Mouse (Mus musculus) cortical plate, adult 2 months (tissue): ENCODE results near the gene Dyrk3.
A peak's percentile ranks its signal among the peaks of the same experiment; 100 is the strongest.

Source experiments
- CTCF ChIP-seq: fragments of 200-500 bp; IDR thresholded peaks from 2 replicates; pipeline ENCODE4 v1.5.1; 2011; ENCODE audit warnings: mild to moderate bottlenecking, control low read depth, low read length; ENCODE audit not compliant: insufficient read depth; ENCODE audit errors: extremely low read depth
- POLR2A ChIP-seq: fragments of 200-500 bp; IDR thresholded peaks from 2 replicates; pipeline ENCODE4 v1.6.1; 2011; ENCODE audit warnings: mild to moderate bottlenecking, low read length, control low read depth; ENCODE audit not compliant: insufficient read depth; ENCODE audit errors: extremely low read depth

DNA sequence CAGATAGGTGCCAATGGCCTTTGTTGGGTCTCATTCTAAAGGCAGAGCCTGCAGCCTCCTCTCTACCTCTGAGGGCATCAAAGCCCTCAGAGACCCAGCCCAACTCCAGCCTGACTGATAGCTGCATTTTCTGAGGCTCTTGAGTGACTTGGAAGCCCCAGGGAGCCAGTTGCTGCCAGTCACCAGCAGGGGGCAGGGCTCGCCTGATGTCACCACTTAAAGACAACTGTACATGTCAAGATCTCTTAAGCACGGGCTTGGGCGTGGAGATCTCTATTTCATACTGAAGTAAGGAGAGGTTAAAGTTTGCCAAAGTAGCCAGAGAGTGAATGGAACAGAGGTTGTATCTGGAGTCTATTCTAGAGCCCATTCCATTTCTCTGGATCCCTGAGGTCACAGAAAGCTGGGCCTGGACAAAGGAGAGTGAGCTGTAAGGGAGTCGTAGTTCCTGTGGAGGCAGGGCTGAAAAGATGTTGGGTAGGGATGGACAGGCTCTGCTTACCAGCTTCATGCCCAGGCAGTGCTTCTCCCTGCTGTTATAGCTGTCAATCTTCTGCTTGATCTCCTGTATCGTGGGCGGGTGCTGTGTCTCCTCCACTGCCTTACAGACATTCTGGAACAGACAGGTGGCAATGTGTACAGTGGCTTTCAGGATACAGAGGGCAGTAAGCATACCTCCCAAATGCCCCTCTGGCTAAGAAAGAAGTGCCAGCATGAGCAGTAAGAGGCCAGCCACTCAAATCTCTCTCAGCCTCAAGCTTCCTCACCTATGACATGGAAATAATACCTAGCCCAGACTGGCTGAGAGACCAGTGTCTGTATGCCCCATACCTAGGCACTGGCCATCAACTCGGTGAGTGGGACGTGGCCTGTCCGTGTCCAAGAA lies 43.7 kb upstream of the Dyrk3 start:
- TF ChIP-seq CTCF (peak; percentile 81), POLR2A (no peak)
